Mouse (Mus musculus) liver, embryonic 12.5 days (tissue): ENCODE measurements at regions not wholly inside any gene's neighbourhood (a gene's known extent, or its start where the extent isn't known, plus 50 kb on each side); places are given as distances from the start of the nearest gene placed in this dataset.

Source experiments
- ATAC-seq: fragments of 200-750 bp; cut with Nextera tagmentation; 2 replicates; pipeline ENCODE4 v1.8.0; 2017; ENCODE audit warnings: moderate number of reproducible peaks, mild to moderate bottlenecking, moderate library complexity
- H3K27ac ChIP-seq: fragments of 300-500 bp; sonication (generic); 2 replicates; pipeline ENCODE4 v1.5.1; 2016; ENCODE audit warnings: mild to moderate bottlenecking
- H3K27me3 ChIP-seq: fragments of 300-500 bp; sonication (generic); replicated peaks from 2 replicates; pipeline ENCODE4 v1.6.1; 2016; ENCODE audit warnings: mild to moderate bottlenecking, moderate library complexity
- H3K36me3 ChIP-seq: fragments of 300-500 bp; sonication (generic); 2 replicates; pipeline ENCODE4 v1.6.1; 2016; ENCODE audit warnings: mild to moderate bottlenecking, moderate library complexity
- H3K4me1 ChIP-seq: fragments of 300-500 bp; sonication (generic); 2 replicates; pipeline ENCODE4 v1.6.1; 2016
- H3K4me2 ChIP-seq: fragments of 300-500 bp; sonication (generic); 2 replicates; pipeline ENCODE4 v1.6.1; 2016; ENCODE audit warnings: mild to moderate bottlenecking, moderate library complexity
- H3K4me3 ChIP-seq: fragments of 300-500 bp; sonication (generic); 2 replicates; pipeline ENCODE4 v1.5.1; 2016; ENCODE audit warnings: mild to moderate bottlenecking, moderate library complexity
- H3K9ac ChIP-seq: fragments of 300-500 bp; sonication (generic); 2 replicates; pipeline ENCODE4 v1.6.1; 2016; ENCODE audit warnings: mild to moderate bottlenecking, moderate library complexity
- H3K9me3 ChIP-seq: fragments of 300-500 bp; sonication (generic); replicated peaks from 2 replicates; pipeline ENCODE4 v1.6.1; 2016; ENCODE audit warnings: mild to moderate bottlenecking, moderate library complexity
- WGBS: fragments of 180-500 bp; shearing (Covaris S2); methylation state at CpG from one replicate; pipeline ENCODE4 v1.1.7; 2016; ENCODE audit not compliant: insufficient replicate concordance; 5-methylcytosine and 5-hydroxymethylcytosine counted together

DNA sequence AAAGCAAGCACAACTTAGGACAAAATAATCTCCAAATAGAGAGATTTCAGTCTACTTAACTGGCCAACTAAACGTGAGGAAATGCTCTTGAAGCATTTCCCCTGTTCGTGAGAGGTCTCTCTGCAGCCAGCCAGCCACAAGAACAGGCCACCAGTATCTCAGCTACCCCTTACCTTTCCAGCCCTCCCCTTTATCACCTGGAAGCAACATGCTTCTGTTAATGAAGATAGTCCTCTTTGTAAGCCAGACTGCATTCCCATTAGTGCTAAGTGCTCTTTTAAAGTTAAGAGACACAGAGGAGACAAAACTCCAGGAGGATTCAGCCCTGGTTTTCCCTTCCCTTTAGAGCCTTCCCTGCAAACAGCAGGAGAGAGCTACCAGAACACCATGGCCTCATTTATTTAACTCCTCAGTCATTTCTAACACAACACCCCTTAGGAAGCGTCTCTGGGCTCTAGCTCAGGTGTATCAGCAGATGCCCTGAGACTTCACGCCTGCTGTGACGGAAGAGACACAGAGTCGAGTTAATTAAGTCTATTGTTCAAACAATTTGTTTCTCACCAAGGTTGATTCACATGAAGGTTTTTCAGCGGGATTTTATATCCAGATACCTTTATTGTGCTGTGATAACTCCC is 157.8 kb upstream of the Nabp1 start:
- Histone ChIP-seq H3K4me1 (no peaks in the 10 kb centered on the region), H3K36me3 (no peaks in the 10 kb centered on the region), H3K4me2 (no peak overlapping the region), H3K27ac (no peak overlapping the region), H3K9me3 (no peaks in the 10 kb centered on the region), H3K9ac (no peak overlapping the region), H3K27me3 (no peaks in the 10 kb centered on the region), H3K4me3 (no peak overlapping the region)
- no peak for ATAC-seq
- 40% methylated on average over 7 of the region's 7 CpGs for WGBS

GRCm38 (mm10) chr1:51633795-51634194 is 155.6 kb upstream of the Nabp1 start:
- H3K36me3 ChIP-seq, result no peaks in the 10 kb centered on the region
- H3K9ac ChIP-seq, result no peak overlapping the region
- H3K27me3 ChIP-seq, result no peaks in the 10 kb centered on the region
- H3K9me3 ChIP-seq, result no peaks in the 10 kb centered on the region
- no peaks in the 10 kb centered on the region for H3K4me1 ChIP-seq
- ATAC-seq, result no peak
- H3K4me2 ChIP-seq, result no peak overlapping the region
- H3K27ac ChIP-seq, result no peak overlapping the region
- no peak overlapping the region for H3K4me3 ChIP-seq
- 55% methylated on average over 5 of the region's 5 CpGs for WGBS

GRCm38 (mm10) chr1:51632851-51633250 is 154.6 kb upstream of the Nabp1 start:
- no peak for ATAC-seq
- H3K27ac ChIP-seq, result no peak overlapping the region

DNA sequence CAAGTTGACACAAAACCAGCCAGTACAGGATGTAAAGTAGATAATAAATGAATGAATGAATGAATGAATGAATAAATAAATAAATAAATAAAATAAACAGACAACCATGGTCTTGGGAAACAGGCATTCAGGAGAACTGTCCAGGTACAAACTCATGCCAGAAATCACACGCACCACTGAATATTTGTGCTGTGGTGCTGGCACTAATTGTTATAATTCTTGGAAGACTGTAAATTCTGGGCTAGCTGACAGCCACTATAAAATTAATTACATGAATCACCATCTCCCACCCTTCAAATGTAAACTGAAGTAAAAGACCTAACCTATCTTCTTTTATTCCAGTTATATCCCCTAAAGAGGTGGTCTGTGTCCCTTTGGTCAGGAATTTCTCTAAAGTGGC is 151.6 kb upstream of the Nabp1 start:
- Histone ChIP-seq H3K4me2 (no peak overlapping the region), H3K9me3 (no peaks in the 10 kb centered on the region), H3K27me3 (no peaks in the 10 kb centered on the region), H3K4me3 (no peak overlapping the region), H3K9ac (no peak overlapping the region), H3K36me3 (no peaks in the 10 kb centered on the region), H3K27ac (no peak overlapping the region), H3K4me1 (no peaks in the 10 kb centered on the region)
- 65% methylated on average over 1 of the region's 1 CpGs for WGBS
- ATAC-seq, result no peak

More at GRCm38 (mm10) chr1:51632851-51633250, 154.6 kb upstream of the Nabp1 start:
- 59% methylated on average over 4 of the region's 4 CpGs for WGBS
- H3K4me3 ChIP-seq, result no peak overlapping the region
- no peaks in the 10 kb centered on the region for H3K4me1 ChIP-seq
- H3K4me2 ChIP-seq, result no peak overlapping the region
- no peaks in the 10 kb centered on the region for H3K9me3 ChIP-seq
- H3K36me3 ChIP-seq, result no peaks in the 10 kb centered on the region
- H3K9ac ChIP-seq, result no peak overlapping the region
- no peaks in the 10 kb centered on the region for H3K27me3 ChIP-seq

GRCm38 (mm10) chr1:51628137-51628793 is 150.0 kb upstream of the Nabp1 start:
- no peak for ATAC-seq
- 60% methylated on average over 5 of the region's 5 CpGs for WGBS
- H3K9me3 ChIP-seq, result no peaks in the 10 kb centered on the region
- no peaks in the 10 kb centered on the region for H3K36me3 ChIP-seq
- no peaks in the 10 kb centered on the region for H3K27me3 ChIP-seq
- H3K9ac ChIP-seq, result no peak overlapping the region
- H3K4me1 ChIP-seq, result no peaks in the 10 kb centered on the region
- no peak overlapping the region for H3K4me3 ChIP-seq
- H3K4me2 ChIP-seq, result no peak overlapping the region
- H3K27ac ChIP-seq, result no peak overlapping the region

DNA sequence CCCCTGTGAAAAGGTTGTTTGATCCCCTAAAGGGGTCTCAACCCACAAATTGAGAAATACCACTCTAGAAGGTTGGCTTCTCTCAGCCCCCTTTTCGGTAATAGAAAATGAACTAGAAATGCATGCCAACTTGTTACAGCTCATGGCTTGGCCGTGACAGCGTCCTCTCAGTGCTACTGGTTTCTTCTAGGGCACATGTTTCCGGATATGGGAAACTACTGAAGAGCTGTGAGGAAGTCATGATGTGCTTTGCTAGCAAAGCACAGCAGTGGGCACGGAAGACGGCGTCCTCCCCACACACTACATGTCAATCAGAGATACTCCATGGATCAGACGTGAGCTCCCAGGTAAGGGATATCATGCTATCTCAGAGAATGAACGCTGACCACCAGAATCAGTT is 148.1 kb upstream of the Nabp1 start:
- Histone ChIP-seq H3K4me1 (no peaks in the 10 kb centered on the region), H3K9ac (no peak overlapping the region), H3K27ac (no peak overlapping the region), H3K9me3 (no peaks in the 10 kb centered on the region), H3K27me3 (no peaks in the 10 kb centered on the region), H3K36me3 (no peaks in the 10 kb centered on the region), H3K4me2 (no peak overlapping the region), H3K4me3 (no peak overlapping the region)
- 63% methylated on average over 9 of the region's 9 CpGs for WGBS
- ATAC-seq, result no peak

DNA sequence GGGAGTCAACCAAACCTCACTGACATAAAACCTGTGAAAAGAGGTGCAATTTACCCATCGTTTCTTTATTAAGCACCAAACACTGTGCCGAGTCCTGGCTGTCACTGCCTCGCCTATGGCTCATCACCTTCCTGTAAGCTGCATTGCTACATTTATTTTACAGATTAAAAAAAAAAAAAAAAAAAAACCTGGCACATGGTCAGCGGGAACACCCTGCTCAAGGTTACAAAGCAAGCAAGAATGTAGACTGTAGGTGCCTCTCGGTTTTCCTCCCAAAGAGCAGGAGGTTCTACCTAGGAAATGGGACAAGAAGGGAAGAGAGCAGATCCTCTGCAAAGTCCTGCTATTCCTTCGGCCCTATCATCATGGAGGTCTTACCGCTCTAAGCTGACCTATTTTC is 146.9 kb upstream of the Nabp1 start:
- H3K27me3 ChIP-seq, result no peaks in the 10 kb centered on the region
- H3K36me3 ChIP-seq, result no peaks in the 10 kb centered on the region
- H3K4me2 ChIP-seq, result no peak overlapping the region
- no peak overlapping the region for H3K27ac ChIP-seq
- no peaks in the 10 kb centered on the region for H3K9me3 ChIP-seq
- no peak overlapping the region for H3K4me3 ChIP-seq
- H3K9ac ChIP-seq, result no peak overlapping the region
- no peaks in the 10 kb centered on the region for H3K4me1 ChIP-seq
- WGBS, result 79% methylated on average over 7 of the region's 7 CpGs
- ATAC-seq, result no peak

- Histone ChIP-seq H3K27ac (no peak overlapping the region), H3K36me3 (no peaks in the 10 kb centered on the region), H3K4me3 (no peak overlapping the region), H3K9me3 (no peaks in the 10 kb centered on the region), H3K9ac (no peak overlapping the region), H3K27me3 (no peaks in the 10 kb centered on the region), H3K4me2 (no peak overlapping the region), H3K4me1 (no peaks in the 10 kb centered on the region)
- no peak for ATAC-seq
- WGBS, result 67% methylated on average over 2 of the region's 2 CpGs
These were observed 146.3 kb upstream of the Nabp1 start for GRCm38 (mm10) chr1:51624551-51624950.

DNA sequence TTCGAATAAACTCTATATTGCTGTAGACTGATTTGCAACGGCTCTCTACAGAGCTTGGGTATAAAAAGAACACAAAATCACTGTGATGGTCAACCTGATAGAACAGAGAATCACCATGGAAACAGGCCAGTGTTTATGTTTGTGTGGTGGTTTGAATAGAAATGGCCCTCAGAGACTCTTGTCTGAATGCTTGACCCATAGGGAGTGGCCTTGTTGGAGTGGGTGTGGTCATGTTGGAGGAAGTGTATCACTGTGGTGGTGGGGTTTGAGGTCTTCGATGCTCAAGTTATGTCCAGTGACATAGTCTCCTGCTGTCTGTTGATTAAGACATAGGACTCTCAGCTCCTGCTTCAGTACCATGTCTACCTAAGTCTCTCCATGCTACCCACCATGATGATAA is 144.8 kb upstream of the Nabp1 start:
- 77% methylated on average over 3 of the region's 3 CpGs for WGBS
- ATAC-seq, result no peak

DNA sequence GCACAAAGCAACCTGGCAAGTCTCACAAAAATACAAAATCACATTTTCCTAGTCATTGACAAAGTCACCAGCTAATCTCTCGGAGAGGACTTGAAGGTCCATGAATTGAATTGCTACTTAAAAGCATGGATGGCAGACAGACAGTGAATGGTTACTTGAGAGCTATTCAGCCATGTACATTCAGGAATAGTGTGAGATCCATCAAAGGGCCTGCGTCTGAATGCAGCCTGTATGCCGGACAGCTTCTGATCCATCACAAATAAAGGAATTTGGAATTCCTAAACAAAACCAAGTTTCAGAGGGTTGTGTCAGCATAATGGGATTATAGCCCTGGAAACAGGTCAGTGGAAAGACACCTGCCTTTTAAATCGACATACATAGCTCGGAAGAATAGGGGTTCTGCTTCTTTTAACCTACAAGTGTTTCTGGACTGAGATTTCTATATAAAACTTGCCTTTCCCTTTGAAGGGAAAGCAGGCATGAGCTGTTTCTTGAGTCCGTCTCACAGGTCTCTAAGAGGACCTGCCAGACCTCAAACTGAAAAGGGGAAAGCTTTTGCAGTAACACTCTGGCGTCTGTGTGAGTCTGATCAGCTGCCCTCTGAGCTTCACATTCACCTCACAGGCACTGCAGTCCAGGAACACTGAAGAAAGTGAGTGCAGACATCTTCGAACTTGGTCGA is 144.1 kb upstream of the Nabp1 start:
- WGBS, result 71% methylated on average over 9 of the region's 9 CpGs

More for the DNA sequence above, 144.8 kb upstream of the Nabp1 start:
- Histone ChIP-seq H3K27me3 (no peaks in the 10 kb centered on the region), H3K4me1 (no peaks in the 10 kb centered on the region), H3K9me3 (no peaks in the 10 kb centered on the region), H3K9ac (no peak overlapping the region), H3K4me2 (no peak overlapping the region), H3K27ac (no peak overlapping the region), H3K4me3 (no peak overlapping the region), H3K36me3 (no peaks in the 10 kb centered on the region)

GRCm38 (mm10) chr1:51621062-51621461 is 142.8 kb upstream of the Nabp1 start:
- H3K27ac ChIP-seq, result no peak overlapping the region
- no peaks in the 10 kb centered on the region for H3K4me1 ChIP-seq
- no peaks in the 10 kb centered on the region for H3K27me3 ChIP-seq
- WGBS, result 75% methylated on average over 6 of the region's 6 CpGs
- ATAC-seq, result no peak
- H3K9me3 ChIP-seq, result no peaks in the 10 kb centered on the region
- H3K9ac ChIP-seq, result no peak overlapping the region
- no peaks in the 10 kb centered on the region for H3K36me3 ChIP-seq
- H3K4me2 ChIP-seq, result no peak overlapping the region
- no peak overlapping the region for H3K4me3 ChIP-seq

More for the DNA sequence above, 144.1 kb upstream of the Nabp1 start:
- ATAC-seq, result no peak
- Histone ChIP-seq H3K27me3 (no peaks in the 10 kb centered on the region), H3K4me3 (no peak overlapping the region), H3K9ac (no peak overlapping the region), H3K36me3 (no peaks in the 10 kb centered on the region), H3K4me1 (no peaks in the 10 kb centered on the region), H3K9me3 (no peaks in the 10 kb centered on the region), H3K27ac (no peak overlapping the region), H3K4me2 (no peak overlapping the region)

- H3K36me3 ChIP-seq, result no peaks in the 10 kb centered on the region
- no peak overlapping the region for H3K4me2 ChIP-seq
- 62% methylated on average over 13 of the region's 13 CpGs for WGBS
- no peaks in the 10 kb centered on the region for H3K4me1 ChIP-seq
- no peaks in the 10 kb centered on the region for H3K9me3 ChIP-seq
- no peak for ATAC-seq
- H3K9ac ChIP-seq, result no peak overlapping the region
- H3K27ac ChIP-seq, result no peak overlapping the region
- no peak overlapping the region for H3K4me3 ChIP-seq
- no peaks in the 10 kb centered on the region for H3K27me3 ChIP-seq
These were observed 139.5 kb upstream of the Nabp1 start for GRCm38 (mm10) chr1:51617502-51618251.
